Mouse (Mus musculus) lung, embryonic 15.5 days (tissue): ENCODE measurements at regions not wholly inside any gene's neighbourhood (a gene's known extent, or its start where the extent isn't known, plus 50 kb on each side); places are given as distances from the start of the nearest gene placed in this dataset. TPM values are rescaled to one million over a fixed set of nuclear protein-coding genes. Genes with fewer than 3 reads are reported as not detected.

Source experiments
- ATAC-seq: fragments of 200-750 bp; cut with Nextera tagmentation; 2 replicates; pipeline ENCODE4 v1.8.0; 2017; ENCODE audit warnings: moderate number of reproducible peaks, borderline replicate concordance; ENCODE audit not compliant: low FRiP score, low TSS enrichment; ENCODE audit errors: extremely low read depth
- H3K27ac ChIP-seq: fragments of 300-500 bp; sonication (generic); 2 replicates; pipeline ENCODE4 v1.5.1; 2015; ENCODE audit warnings: moderate library complexity, mild to moderate bottlenecking, inconsistent platforms
- H3K27me3 ChIP-seq: fragments of 300-500 bp; sonication (generic); 2 replicates; pipeline ENCODE4 v1.6.1; 2015; ENCODE audit warnings: inconsistent platforms
- H3K36me3 ChIP-seq: fragments of 300-500 bp; sonication (generic); 2 replicates; pipeline ENCODE4 v1.6.1; 2015; ENCODE audit warnings: inconsistent platforms
- H3K4me1 ChIP-seq: fragments of 300-500 bp; sonication (generic); 2 replicates; pipeline ENCODE4 v1.6.1; 2015; ENCODE audit warnings: inconsistent platforms
- H3K4me2 ChIP-seq: fragments of 300-500 bp; sonication (generic); 2 replicates; pipeline ENCODE4 v1.6.1; 2015; ENCODE audit warnings: inconsistent platforms, mild to moderate bottlenecking, moderate library complexity
- H3K4me3 ChIP-seq: fragments of 300-500 bp; sonication (generic); 2 replicates; pipeline ENCODE4 v1.5.1; 2015; ENCODE audit warnings: mild to moderate bottlenecking, inconsistent platforms
- H3K9ac ChIP-seq: fragments of 300-500 bp; sonication (generic); 2 replicates; pipeline ENCODE4 v1.6.1; 2015; ENCODE audit warnings: inconsistent platforms
- H3K9me3 ChIP-seq: fragments of 300-500 bp; sonication (generic); 2 replicates; pipeline ENCODE4 v1.6.1; 2016; ENCODE audit warnings: inconsistent platforms
- WGBS: fragments of 180-500 bp; shearing (Covaris S2); methylation state at CpG from one replicate; pipeline ENCODE4 v1.1.7; 2015; 5-methylcytosine and 5-hydroxymethylcytosine counted together
- microRNA-seq: library from miRNA; unstranded; fragments of <30 nt; microRNA quantifications from one replicate; pipeline ENCODE4, GENCODE M21; 2016

DNA sequence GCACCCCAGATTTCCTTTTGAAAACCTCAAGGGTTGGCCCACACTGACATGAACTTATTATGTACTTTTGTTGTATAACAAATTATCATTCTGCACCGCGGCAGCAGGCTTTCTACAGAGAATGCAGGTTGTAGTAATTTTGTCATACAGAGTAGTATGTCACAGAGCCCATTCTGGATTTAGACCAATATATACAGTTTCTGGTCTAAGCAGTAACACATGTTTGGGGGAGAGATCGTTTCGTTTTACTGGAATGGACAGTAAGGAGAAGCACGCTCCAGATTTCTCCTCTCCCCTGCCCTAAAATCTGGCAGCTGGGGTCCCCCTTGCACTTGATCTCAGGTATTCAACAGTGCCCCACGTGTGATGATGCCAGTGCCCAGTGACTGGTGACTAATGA, 76.0 kb upstream of the Smim23 start:
- H3K4me3 ChIP-seq = no peak overlapping the region
- H3K9ac ChIP-seq = no peak overlapping the region
- H3K36me3 ChIP-seq = no peaks in the 10 kb centered on the region
- WGBS = 70% methylated on average over 6 of the region's 6 CpGs
- no peak overlapping the region for H3K4me2 ChIP-seq
- no peak overlapping the region for H3K27ac ChIP-seq
- no peaks in the 10 kb centered on the region for H3K4me1 ChIP-seq
- H3K9me3 ChIP-seq = no peaks in the 10 kb centered on the region
- no peak for ATAC-seq
- no peaks in the 10 kb centered on the region for H3K27me3 ChIP-seq

DNA sequence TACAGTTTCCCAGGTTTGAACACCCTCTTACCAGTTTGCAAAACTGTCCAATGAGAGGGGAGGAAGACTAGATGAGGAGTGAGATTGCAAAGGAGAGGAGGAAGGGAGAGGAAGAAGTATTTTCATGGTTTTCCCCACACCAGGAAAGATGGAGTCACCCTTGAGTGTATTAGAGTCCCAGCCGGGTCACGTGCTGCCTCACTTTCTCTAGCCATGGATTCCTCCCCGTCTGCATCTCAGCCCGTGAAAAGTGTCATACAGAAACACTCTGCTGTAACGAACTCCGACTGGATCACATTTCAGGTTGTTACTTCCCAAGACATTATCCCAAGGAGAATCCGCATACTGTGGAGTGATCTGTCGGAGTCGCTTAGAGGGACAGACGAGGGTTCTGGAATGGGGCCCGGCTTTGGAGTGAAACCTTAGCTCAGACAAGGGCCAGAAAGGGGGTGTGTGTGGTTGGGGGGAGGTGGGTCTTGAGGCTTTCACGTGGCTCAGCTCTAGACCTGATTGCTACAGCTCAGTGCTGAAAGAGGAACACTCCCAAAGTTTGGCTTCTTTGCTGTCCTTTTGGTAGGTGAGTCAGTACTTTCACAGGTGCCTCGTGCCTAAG, 75.3 kb upstream of the Smim23 start:
- WGBS = 38% methylated on average over 13 of the region's 13 CpGs
- no peak for ATAC-seq

DNA sequence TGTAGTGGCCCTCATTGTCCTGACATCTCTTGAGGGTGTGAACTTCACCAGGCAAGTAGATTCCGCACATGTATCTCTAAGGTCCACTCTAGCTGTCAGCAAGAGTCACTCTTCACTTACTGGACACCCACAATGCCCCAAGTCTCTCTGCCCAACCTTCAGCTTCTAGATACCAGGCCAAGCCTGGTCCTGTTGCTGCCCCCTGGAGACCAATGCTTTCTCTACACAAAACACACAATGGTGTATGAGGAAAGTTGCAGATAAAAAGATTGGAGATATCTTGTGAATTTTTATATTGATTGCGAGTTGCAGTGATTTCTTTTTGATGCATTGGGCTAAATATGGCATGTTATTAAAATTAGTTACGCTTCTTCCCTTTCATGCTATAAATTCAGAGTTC, 71.0 kb upstream of the Smim23 start:
- Histone ChIP-seq H3K27me3 (no peaks in the 10 kb centered on the region), H3K4me3 (no peak overlapping the region), H3K4me2 (no peak overlapping the region), H3K27ac (no peak overlapping the region), H3K9ac (no peak overlapping the region), H3K9me3 (no peaks in the 10 kb centered on the region), H3K4me1 (no peaks in the 10 kb centered on the region), H3K36me3 (no peaks in the 10 kb centered on the region)
- WGBS = 66% methylated on average over 3 of the region's 3 CpGs
- no peak for ATAC-seq

More for the DNA sequence above, 75.3 kb upstream of the Smim23 start:
- no peaks in the 10 kb centered on the region for H3K36me3 ChIP-seq
- H3K4me3 ChIP-seq = no peak overlapping the region
- H3K4me1 ChIP-seq = no peaks in the 10 kb centered on the region
- no peaks in the 10 kb centered on the region for H3K9me3 ChIP-seq
- H3K9ac ChIP-seq = no peak overlapping the region
- H3K27ac ChIP-seq = no peak overlapping the region
- H3K4me2 ChIP-seq = no peak overlapping the region
- no peaks in the 10 kb centered on the region for H3K27me3 ChIP-seq

DNA sequence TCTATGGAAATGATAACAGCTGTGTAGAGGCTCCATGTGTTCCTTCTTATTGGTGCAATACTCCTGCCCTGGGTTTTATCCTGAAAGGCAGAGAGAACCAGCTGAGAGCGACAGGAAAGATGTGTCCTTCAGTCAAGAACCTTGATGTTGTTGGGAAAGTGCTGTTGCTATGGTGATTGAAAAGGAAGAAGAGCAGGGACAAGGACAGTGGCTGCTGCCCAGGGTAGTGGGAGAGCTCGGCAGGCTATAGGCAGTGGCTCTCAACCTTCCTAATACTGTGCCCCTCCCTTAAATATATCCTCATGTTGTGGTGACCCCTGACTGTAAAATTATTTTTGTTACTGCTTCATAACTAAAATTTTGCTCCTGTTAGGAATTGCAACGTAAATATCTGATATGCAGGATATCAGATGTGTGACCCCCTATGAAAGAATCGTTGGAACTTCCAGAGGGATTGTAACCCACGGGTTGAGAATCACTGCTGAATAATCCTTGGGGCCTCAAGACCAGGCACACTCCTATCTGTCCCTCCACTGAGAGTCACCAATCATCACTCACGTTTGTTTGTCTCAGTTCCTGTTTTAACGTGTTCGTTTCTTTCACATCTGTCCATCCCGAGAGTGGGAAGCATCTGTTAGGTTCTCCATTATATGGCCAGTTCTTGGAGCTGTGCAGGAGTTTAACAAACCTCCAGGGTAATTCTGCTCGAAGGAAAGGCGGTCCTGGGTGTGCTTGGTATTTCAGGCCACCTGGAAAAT, 68.9 kb upstream of the Smim23 start:
- 48% methylated on average over 11 of the region's 11 CpGs for WGBS
- no peak for ATAC-seq
- Histone ChIP-seq H3K36me3 (no peaks in the 10 kb centered on the region), H3K9ac (no peak overlapping the region), H3K9me3 (no peaks in the 10 kb centered on the region), H3K27ac (no peak overlapping the region), H3K4me3 (no peak overlapping the region), H3K27me3 (no peaks in the 10 kb centered on the region), H3K4me1 (no peaks in the 10 kb centered on the region), H3K4me2 (no peak overlapping the region)

DNA sequence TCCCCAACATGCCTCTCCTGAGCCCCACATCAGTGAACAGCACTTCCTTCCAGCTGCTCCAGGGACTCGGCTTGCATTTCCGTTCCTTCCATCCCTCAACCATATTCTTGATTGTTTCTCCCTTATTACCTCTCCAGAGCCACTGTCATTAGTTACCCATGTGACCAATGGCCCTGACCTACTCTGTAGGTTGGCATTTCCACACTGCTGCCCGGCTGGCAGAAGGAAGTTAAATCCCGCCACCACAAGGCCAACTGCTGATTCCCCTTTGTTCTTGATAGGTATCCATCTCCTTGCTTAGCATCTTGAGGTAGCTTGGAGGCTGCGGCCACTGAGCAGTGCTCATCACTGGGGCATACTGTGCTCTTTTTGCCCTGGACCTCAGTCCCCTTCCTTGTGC, 68.1 kb upstream of the Smim23 start:
- Histone ChIP-seq H3K9me3 (no peaks in the 10 kb centered on the region), H3K27ac (no peak overlapping the region), H3K4me3 (no peak overlapping the region), H3K4me1 (no peaks in the 10 kb centered on the region), H3K36me3 (no peaks in the 10 kb centered on the region), H3K4me2 (no peak overlapping the region), H3K27me3 (no peaks in the 10 kb centered on the region), H3K9ac (no peak overlapping the region)
- 85% methylated on average over 5 of the region's 5 CpGs for WGBS
- ATAC-seq = no peak

DNA sequence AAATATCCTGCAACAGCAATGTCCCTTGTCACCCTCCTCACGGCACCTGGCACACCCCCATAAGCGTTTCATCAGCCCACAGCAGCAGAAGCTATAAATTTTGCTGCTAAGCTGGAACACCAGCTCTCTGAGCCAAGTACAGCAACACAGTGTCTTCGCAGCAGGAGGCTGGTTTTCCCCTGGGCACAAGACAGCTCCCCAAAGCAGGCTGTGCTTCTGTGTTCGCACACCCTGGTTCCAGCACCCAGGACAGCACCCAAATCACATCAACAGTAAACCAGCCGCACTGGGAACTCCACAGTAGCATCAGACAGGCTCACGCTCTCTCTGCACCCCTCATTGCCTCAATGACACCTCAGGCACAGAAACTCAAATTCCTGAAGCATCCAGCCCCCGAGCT, 64.8 kb upstream of the Smim23 start:
- WGBS = 21% methylated on average over 7 of the region's 7 CpGs

DNA sequence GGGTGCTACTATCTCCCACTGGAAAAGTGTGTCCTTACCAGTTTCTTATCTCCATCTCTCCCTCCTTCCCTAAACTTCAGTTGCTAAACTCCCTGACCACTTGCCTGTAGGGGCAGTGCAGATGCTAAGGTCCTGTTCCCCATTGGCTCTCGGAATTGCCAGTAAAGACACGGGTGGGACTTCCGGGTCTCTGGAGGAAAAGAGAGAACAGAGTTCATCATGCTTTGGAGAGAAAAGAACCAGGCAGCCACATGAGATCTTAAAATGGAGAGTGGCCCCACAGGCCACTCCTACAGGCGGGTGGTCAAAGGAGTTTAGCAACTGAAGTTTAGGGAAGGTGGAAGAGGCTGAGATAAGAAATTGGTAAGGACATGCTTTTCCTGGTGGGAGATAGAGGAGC, 60.3 kb upstream of the Smim23 start:
- Histone ChIP-seq H3K27ac (no peak overlapping the region), H3K4me1 (no peaks in the 10 kb centered on the region), H3K27me3 (no peaks in the 10 kb centered on the region), H3K36me3 (no peaks in the 10 kb centered on the region), H3K9ac (no peak overlapping the region), H3K4me2 (no peak overlapping the region), H3K9me3 (no peaks in the 10 kb centered on the region), H3K4me3 (no peak overlapping the region)
- WGBS = 62% methylated on average over 4 of the region's 4 CpGs
- no peak for ATAC-seq

More for the DNA sequence above, 64.8 kb upstream of the Smim23 start:
- Histone ChIP-seq H3K27ac (no peak overlapping the region), H3K4me1 (no peaks in the 10 kb centered on the region), H3K36me3 (no peaks in the 10 kb centered on the region), H3K4me3 (no peak overlapping the region), H3K9ac (no peak overlapping the region), H3K27me3 (no peaks in the 10 kb centered on the region), H3K9me3 (no peaks in the 10 kb centered on the region), H3K4me2 (no peak overlapping the region)
- ATAC-seq = no peak

DNA sequence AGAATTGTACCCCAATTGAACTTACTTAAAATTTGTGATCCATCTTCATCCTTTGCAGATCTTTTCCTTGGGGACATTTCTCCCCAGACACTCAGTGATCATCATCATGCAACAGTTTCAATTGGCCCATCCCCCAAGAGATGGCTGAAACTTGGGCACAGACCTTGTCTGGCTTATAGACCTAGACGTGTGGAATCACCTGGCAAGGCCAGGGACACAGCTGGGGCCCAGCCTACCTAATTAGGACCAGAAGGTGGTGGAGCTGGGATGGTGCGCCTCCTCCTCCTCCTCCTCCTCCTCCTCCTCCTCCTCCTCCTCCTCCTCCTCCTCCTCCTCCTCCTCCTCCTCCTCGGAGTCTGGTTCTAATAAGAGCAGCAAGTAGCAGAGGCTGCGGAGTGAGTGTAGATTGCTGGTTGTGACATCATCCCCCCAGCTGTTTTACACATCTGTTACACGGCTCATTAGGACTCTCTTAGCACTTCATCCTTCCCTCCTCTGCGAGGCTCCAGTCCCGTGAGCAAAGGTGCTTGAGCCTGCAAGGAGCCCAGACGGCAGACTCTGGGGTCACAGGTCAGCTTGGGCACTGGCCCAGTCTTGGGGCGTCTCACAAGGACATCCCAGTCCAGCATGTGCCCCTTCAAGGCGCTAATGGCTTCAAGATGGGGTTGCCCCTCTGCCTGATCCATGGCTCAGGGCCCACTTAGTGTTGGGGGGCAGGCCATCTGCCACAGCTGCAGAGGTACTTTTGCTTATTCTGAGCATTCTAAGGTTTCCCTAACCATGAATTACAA, 58.9 kb upstream of the Smim23 start:
- H3K9ac ChIP-seq = no peak overlapping the region
- no peak overlapping the region for H3K4me3 ChIP-seq
- H3K4me2 ChIP-seq = no peak overlapping the region
- H3K9me3 ChIP-seq = no peaks in the 10 kb centered on the region
- H3K27ac ChIP-seq = no peak overlapping the region
- no peaks in the 10 kb centered on the region for H3K27me3 ChIP-seq
- ATAC-seq = no peak
- H3K4me1 ChIP-seq = no peaks in the 10 kb centered on the region
- WGBS = 36% methylated on average over 7 of the region's 10 CpGs
- H3K36me3 ChIP-seq = no peaks in the 10 kb centered on the region

DNA sequence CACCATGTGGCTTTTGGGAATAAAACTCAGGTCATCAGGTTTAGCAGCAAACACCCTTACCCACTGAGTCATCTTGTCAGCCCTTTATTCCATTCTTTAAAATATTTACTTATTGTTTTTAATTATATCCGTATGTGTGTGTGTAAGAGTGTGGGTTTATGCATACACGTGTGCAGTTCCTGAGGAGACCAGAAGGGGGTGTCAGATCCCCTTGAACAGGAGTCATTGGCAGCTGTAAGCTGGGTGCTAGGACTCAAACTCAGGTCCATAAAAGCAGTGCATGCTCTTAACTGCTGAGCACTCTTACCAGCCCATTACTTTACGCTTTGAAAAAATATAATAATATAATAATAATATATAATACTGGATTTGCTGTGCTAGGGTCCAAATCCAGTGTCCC, 54.6 kb upstream of the Smim23 start:
- no peak for ATAC-seq
- Histone ChIP-seq H3K27me3 (no peaks in the 10 kb centered on the region), H3K4me2 (no peak overlapping the region), H3K36me3 (no peaks in the 10 kb centered on the region), H3K9me3 (no peaks in the 10 kb centered on the region), H3K4me3 (no peak overlapping the region), H3K27ac (no peak overlapping the region), H3K4me1 (no peaks in the 10 kb centered on the region), H3K9ac (no peak overlapping the region)
- 94% methylated on average over 3 of the region's 3 CpGs for WGBS

Small RNAs in the stretch of these regions (microRNA-seq; reads per million reads assigned to microRNA genes)
- gene Gm26052 = not detected
